Mouse (Mus musculus): ENCODE measurements around the gene Rpgrip1.

DNA sequence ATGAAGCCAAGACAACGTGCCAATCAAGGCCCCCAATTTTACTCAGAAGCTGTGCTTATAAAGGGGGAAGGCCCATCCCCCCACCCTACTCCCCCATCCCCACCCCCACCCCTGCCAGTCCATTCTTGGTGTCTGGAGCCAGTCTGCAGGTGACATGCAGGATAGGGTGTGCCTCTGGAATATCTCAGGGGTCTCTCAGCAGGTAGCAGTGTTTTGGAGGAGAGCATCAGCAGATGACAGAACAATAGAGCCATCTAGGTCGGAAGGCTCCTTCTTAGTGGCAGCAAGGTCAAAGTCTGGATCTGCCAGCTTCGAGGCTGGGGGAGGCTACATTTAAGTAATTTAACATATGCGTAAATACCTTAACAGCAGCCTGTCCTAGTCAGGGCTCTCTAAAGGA, 44.4 kb upstream of the Rpgrip1 start:
- no peak for TF ChIP-seq CTCF (IDR thresholded peaks at IDR 0.05; ENCODE audit: borderline replicate concordance, extremely low read depth, insufficient read depth, insufficient read length)
- no peak for TF ChIP-seq POLR2A (IDR thresholded peaks at IDR 0.05; ENCODE audit: borderline replicate concordance, extremely low read depth, insufficient read depth, insufficient read length, poor library complexity, severe bottlenecking)

Data from brain, embryonic 14.5 days (tissue).